Mouse (Mus musculus) ovary, adult 18-20 months (tissue): ENCODE results near the gene Rnf207.

Experiments
- DNase-seq: peaks from one replicate; pipeline ENCODE4 v3.0.0; 2022; ENCODE audit warnings: low spot score, mixed read lengths

Rnf207 gene

DNA sequence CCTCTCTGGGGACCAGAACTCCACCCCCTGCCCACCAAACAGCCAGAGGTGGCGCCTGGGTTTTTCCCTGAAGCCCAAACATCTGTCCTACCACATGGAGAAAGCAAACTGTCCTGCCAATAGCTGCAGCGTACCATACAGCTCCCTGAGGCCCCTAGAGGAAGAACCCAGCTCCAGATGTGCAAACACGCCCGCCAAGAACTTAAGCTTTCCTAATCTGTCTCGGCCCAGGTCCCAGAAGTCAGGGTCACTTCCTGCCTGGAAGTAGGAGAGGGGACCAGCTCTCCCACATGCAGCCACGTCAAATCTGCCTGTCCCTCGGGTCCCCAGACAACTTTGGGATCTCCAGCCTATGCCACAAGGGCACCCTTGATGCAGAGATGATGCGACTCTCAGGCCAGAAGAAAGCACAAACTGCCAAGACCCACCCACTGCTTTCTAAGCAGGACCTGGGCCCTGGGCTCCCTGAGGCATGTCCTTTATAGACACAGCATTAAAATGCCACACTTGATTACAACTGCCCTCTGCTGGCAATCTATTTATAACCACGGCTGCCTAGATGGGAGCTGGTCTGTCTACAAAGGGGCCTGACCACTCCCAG is 46.2 kb downstream of the Rnf207 start:
- DNase-seq = no peak

DNA sequence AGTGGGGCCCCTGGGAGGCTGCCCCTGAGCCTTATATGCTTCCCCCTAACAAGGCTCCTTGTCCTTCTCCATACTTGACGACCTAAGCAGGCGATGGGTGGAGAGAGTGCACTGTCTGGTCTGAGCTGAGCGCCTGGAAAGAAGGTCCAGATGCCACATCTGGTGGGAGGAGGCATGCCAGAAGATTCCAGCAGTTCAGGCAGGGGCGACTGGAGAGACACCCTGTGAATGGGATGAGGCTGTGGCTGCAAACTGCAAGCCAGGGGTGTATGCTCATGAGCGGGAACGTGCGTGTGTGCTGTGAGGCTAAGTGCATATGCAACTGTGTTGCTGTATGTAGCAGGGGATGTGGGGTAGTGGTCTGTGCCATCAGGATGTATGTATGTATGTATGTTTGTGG is 46.8 kb downstream of the Rnf207 start:
- no peak for DNase-seq

DNA sequence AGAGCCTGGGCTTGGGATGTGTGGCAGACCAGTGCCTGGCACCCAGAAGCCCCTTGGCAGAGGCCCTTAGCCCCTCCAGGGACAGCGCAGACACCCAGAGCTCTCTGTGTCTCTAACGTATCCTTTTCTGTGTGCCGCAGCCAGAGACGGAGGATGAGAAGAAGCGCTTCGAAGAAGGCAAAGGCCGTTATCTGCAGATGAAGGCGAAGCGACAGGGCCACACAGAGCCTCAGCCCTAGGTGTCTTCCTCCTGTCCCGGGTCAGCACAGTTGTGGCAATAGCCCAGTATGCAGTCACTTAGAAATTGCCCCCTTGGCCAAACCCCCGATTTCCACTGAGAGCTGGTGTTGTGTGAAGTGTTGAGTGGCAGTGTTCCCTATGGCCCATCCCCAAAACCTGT is 47.5 kb downstream of the Rnf207 start:
- no peak for DNase-seq

DNA sequence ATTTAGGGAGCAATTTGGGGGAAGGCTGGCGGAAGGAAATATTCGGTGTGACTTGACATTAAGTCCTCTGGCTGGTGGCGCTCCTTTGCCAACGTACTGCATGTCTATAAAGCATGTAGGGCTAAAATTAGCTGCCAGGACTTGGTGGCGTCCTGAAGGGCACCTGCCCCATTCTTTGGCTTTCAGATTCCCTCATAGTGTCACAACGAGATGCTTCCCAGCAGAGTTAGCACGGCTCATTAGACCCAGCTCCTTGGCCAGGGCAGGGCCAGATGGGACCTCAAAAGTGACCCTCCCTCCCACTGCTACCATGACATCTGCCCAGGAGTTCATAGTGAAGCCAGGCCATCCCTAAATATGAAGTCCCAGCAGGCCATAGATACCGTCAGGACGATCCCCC is 48.2 kb downstream of the Rnf207 start:
- DNase-seq = no peak

DNA sequence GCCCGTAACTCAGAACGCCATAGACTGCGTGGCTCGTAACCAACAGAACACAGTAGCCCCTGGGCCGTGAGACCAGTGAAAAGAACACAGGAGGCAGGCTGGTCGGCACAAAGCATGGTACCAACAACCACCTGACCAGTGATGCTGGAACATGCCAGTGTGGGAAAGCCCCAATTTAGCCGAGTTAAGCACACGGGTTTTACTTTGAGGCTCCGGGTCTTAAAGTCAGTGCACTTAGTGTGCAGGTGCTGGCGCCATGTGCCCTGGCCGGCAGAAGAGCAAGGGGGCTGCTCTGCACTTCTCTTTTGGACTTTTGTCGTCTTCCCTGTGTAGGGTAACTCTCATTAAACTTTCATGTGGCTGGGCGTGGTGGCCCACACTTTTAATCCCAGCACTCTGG is 48.8 kb downstream of the Rnf207 start:
- DNase-seq = no peak

DNA sequence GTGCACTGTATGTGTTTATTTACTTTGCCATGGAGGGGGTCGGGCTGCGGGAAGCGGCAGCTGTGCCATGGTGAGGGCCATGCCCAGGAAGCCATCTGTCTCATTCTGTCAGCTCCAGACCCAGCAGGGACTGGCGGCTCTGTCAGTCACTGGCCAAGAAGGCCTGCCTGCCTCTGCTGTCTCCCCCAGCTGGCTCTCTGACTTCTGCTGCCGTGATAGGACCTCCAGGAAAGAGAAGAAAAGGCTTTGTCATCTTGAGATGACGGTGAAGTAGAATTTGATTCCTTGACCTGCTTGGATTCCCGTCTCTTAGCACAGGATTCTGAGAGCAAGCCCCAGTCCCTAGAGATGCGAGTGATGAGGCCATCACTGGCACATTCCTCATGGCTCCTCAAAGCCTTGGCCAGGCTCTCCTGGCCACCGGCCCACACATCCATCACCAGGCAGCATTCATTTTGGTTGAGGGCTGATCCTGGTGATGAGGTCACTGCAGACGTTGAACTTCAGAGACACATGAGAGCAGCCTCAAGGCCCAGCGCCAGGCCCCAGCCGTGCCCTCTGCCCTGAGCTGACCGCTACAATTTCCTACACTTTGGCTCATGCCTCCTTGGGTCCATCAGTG is 50.9 kb downstream of the Rnf207 start:
- DNase-seq = no peak

DNA sequence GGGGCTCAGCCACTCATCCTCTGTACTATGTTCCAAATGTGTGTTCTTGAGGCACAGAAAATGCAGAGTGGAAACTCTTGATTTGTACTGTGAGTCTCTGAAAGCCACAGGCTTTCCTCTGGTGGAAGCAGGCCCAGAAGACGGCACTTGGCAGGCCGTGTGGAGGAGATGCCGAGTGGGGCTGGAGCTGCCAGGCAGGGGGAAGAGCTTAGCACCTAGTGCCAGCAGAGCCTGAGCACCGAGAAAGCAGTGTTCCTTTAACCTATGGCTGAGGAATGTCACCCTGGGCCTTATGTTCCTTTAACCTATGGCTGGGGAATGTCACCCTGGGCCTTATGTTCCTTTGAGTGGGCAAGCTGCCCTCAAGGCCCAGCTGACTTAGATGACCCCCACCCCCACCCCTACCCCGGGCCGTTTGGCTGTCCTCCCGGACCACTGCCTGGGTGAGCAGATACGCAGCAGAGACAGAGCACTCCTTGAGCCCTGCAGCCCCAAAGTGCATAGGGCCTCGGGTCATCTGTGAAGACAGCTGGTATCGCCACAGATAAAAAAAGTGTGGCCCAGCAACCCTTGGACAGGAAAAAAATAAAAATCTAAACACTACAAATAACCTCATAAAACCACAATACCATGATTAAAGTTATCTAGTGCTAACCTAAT is 52.4 kb downstream of the Rnf207 start:
- no peak for DNase-seq

DNA sequence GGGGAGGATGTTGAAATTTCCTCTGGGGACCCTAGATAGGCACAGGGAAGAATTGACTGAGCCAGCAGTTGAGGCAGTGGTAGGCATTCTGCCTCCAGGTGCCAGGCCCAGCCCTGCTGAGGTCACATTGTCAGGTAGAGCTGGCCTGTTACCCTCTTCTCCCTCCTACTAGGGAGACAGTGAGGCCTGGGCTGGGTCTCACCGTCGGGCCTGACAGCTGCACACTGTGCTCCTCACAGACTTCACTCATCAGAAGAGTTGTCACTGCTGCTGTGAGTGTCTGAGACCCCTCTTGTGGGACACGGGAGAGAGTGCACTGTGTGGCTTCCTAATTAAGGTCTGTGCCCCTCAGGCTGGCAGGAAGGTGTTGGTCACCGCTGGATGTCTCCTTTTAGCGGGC is 53.0 kb downstream of the Rnf207 start:
- no peak for DNase-seq

DNA sequence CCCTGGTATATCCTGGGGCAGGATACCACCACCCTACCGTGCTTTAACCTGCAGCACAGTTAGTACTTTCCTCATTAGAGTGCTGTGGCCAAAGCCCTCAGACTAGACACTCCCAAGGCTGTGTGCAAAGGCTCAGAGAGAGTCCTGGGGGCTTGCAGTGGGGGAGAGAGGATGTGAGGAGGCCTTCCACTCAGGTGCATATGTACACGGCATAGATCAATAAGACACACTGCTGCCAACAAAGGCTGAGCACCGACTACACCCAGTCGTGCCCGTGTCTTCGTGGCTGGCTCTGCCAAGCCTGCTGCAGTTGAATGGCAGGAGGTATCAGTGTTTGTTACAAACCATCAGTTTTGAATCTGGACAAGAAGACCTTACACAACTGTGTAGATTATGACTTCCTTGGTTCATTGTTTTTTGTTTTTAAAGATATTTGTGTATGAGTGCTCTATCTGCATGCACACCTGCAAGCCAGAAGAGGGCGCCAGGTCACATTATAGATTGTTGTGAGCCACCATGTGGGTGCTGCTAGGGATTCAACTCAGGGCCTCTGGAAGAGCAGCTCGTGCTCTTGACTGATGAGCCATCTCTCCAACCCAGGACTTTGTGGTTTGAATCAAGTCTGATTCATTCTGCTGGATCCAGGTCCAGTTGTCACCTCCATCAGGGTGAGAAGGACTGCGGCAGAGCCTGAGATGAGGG is 53.8 kb downstream of the Rnf207 start:
- DNase-seq = no peak

DNA sequence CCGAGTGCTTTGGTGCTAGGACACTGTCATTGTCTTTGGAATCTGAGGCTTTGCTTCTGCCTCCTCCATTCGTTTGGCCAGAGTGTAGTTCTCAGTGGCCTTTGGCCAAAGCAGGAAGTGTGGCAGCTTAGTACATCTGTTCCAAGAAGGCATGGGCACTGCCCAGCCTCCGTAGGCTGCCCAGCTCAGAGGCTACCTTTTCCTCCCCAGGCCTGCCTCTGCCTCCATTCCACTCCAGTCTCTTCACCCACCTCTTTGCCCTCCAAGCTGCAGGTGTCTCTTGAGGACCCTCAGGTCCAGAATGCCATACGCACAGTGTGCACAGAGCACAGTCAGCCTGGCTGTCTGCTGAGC is 54.6 kb downstream of the Rnf207 start:
- no peak for DNase-seq

GRCm38 (mm10) chr4:152263512-152264176 is 55.1 kb downstream of the Rnf207 start:
- DNase-seq = no peak

- DNase-seq = no peak
Observed at GRCm38 (mm10) chr4:152263089-152263488, 55.7 kb downstream of the Rnf207 start.

- DNase-seq = no peak
Observed at GRCm38 (mm10) chr4:152262187-152262586, 56.6 kb downstream of the Rnf207 start.

DNA sequence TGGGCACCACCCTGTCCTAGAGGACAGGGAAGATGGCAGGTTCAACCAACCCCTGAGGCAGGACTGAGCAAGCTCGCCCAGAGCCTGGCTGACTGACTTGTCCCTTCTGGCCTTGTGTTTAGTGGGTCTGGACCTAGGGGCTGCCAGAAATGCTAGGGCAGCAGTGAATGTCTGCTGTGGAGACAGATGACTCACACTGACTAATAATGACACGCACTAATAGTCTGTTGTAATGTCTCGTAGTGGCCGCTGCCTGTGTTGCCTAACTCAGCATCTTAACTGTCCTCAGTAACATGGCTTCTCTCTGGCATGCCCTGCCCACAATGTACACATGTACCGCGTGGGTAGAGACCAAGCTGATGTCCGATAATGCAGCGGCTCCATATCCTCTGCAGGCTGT is 58.3 kb downstream of the Rnf207 start:
- no peak for DNase-seq

DNA sequence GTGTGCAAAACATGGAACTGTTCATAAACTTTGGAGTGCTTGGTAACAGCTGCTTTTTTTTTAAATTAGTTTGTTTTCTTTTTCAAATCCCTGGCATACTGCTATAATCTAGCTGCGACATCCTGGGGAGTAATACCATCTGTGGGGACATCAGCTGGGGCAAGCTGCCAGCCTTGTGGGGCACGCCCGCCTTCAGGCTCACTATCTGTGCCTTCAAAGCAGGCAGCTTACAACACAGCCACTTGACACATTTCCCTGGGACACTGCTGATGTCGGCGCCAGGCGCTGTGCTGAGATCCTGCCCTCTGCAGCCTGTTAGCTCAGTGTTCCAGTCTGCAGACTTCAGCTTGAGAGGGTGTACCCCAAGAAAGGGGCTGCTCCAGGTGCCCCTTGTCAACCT is 61.7 kb downstream of the Rnf207 start:
- DNase-seq = no peak
